29 mouse cellular contexts compared by ENCODE assay signal in the genomic region with DNA sequence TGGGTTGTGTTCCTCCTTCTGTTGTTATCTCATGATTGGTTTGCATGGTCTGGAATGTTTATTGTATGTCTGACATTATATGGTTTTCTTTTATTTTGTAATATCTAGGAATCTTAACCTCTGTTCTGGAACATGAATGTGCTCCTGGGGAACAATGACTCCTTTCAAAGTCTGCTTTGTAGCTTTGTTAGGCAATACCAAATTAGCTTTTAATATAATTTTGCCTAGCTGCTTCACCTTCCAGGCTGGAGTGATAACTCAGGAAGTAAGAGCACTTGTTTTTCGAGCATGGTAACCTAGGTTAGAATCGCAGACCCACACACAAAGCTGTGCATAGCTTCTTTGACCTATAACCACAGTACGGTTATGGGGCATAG.
DNase-seq lines count a peak whose midpoint lies in the region; ATAC-seq lines count a peak whose summit lies in the region.
"Had no signal": no experiment of that assay in that cellular context is flagged by ENCODE, and none has a peak within 500 bp of the region (broad histone marks: within the 10 kb centered on the region; RNA-seq: fewer than 3 reads in every experiment).

No protein-coding gene starts in this region.

- H3K36me3 ChIP-seq in kidney, embryonic 14.5 days (ENCODE audit: control insufficient read depth, insufficient read depth, low read length), result no peaks in the 10 kb centered on the region
- H3K36me3 ChIP-seq in lung, embryonic 16.5 days (ENCODE audit: control insufficient read depth, insufficient read depth, low read length), result no peaks in the 10 kb centered on the region
- no peaks in the 10 kb centered on the region for H3K36me3 ChIP-seq in heart, embryonic 10.5 days
- H3K36me3 ChIP-seq: embryonic facial prominence, embryonic 12.5 days; embryonic facial prominence, embryonic 15.5 days; forebrain, embryonic 10.5 days; heart, embryonic 12.5 days; heart, embryonic 15.5 days had no signal

- H3K4me3 ChIP-seq in kidney, embryonic 14.5 days (ENCODE audit: low read length), result no peak overlapping the region
- no peak overlapping the region for H3K4me3 ChIP-seq in lung, embryonic 16.5 days (ENCODE audit: low read length)
- H3K4me3 ChIP-seq in heart, embryonic 10.5 days, result no peak overlapping the region
- H3K4me3 ChIP-seq: embryonic facial prominence, embryonic 12.5 days; embryonic facial prominence, embryonic 15.5 days; erythroblast, embryonic 14.5 days; forebrain, embryonic 10.5 days; forebrain, embryonic 13.5 days; heart, embryonic 12.5 days; heart, embryonic 15.5 days had no signal

- 0 out of 2 replicates have a peak, but pooled peaks cover 4% of the 10 kb centered on the region for H3K4me1 ChIP-seq in kidney, embryonic 14.5 days (ENCODE audit: control insufficient read depth, insufficient read depth, low read length)
- peaks cover 17% of the 10 kb centered on the region; the same call in 1 of the 2 replicates for H3K4me1 ChIP-seq in lung, embryonic 16.5 days (replicated peaks; ENCODE audit: control insufficient read depth, insufficient read depth, low read length)
- 0 out of 2 replicates have a peak, but pooled peaks cover 3% of the 10 kb centered on the region for H3K4me1 ChIP-seq in heart, embryonic 10.5 days
- H3K4me1 ChIP-seq: forebrain, embryonic 10.5 days; forebrain, embryonic 13.5 days; heart, embryonic 15.5 days had no signal

- DNase-seq in kidney, postnatal 25 days, result no peak
- DNase-seq in lung, postnatal 4 days, result no peak
- DNase-seq in fat pad, adult 2 months (ENCODE audit: extremely low read depth, low read depth, low spot score), result peak; percentile 52
- DNase-seq in heart, embryonic 10.5 days (ENCODE audit: low spot score), result no peak
- DNase-seq: adrenal gland, adult 2 months; adrenal gland, postnatal 14 days; cerebellum, adult 11 months; cerebellum, adult 2 months; cerebellum, adult 9-11 months; cerebellum, postnatal 25 days; gastrocnemius, postnatal 10 days; gastrocnemius, postnatal 36 days; heart, adult 11 months; heart, postnatal 10 days; heart, postnatal 4 days had no signal

- no peak overlapping the region for H3K9ac ChIP-seq in kidney, embryonic 14.5 days (ENCODE audit: low read depth, low read length)
- no peak overlapping the region for H3K9ac ChIP-seq in lung, embryonic 16.5 days (ENCODE audit: low read length)
- H3K9ac ChIP-seq: embryonic facial prominence, embryonic 12.5 days; embryonic facial prominence, embryonic 15.5 days; forebrain, embryonic 13.5 days; heart, embryonic 12.5 days; heart, embryonic 15.5 days; hindbrain, embryonic 14.5 days had no signal

- H3K27ac ChIP-seq in kidney, embryonic 14.5 days (ENCODE audit: low read depth, low read length), result no peak overlapping the region
- peak overlapping the region; percentile 63 for H3K27ac ChIP-seq in lung, embryonic 16.5 days (ENCODE audit: low read length)
- H3K27ac ChIP-seq in heart, embryonic 10.5 days, result no peak overlapping the region
- H3K27ac ChIP-seq: embryonic facial prominence, embryonic 12.5 days; embryonic facial prominence, embryonic 15.5 days; forebrain, embryonic 10.5 days; forebrain, embryonic 13.5 days; heart, embryonic 15.5 days; hindbrain, embryonic 14.5 days; hindbrain, postnatal 0 days had no signal

- WGBS in kidney, embryonic 14.5 days, result 66% methylated on average over 3 of the region's 3 CpGs
- WGBS in lung, embryonic 16.5 days, result 55% methylated on average over 3 of the region's 3 CpGs
- 86% methylated on average over 3 of the region's 3 CpGs for WGBS in heart, embryonic 10.5 days

- ATAC-seq in kidney, embryonic 14.5 days (ENCODE audit: low FRiP score, low TSS enrichment), result 0 out of 2 replicates have a peak, but pooled peaks have one; percentile 20
- ATAC-seq in lung, embryonic 16.5 days (ENCODE audit: low read depth), result no peak
- ATAC-seq: forebrain, embryonic 13.5 days; forebrain, embryonic 16.5 days; hindbrain, postnatal 0 days; inflammation-experienced regulatory T-cells, adult 6 months; Patski had no signal

- H3K27me3 ChIP-seq in kidney, embryonic 14.5 days (ENCODE audit: control insufficient read depth, insufficient read depth, low read length), result no peaks in the 10 kb centered on the region
- H3K27me3 ChIP-seq in lung, embryonic 16.5 days (ENCODE audit: control insufficient read depth, insufficient read depth, low read depth, low read length), result no peaks in the 10 kb centered on the region
- H3K27me3 ChIP-seq in heart, embryonic 10.5 days (ENCODE audit: insufficient read depth, poor library complexity, severe bottlenecking), result no peaks in the 10 kb centered on the region
- H3K27me3 ChIP-seq: embryonic facial prominence, embryonic 12.5 days; embryonic facial prominence, embryonic 15.5 days; forebrain, embryonic 13.5 days; heart, embryonic 12.5 days; heart, embryonic 15.5 days; Patski had no signal

- H3K4me2 ChIP-seq in kidney, embryonic 14.5 days (replicated peaks; ENCODE audit: low read depth, low read length), result no peak overlapping the region
- H3K4me2 ChIP-seq in lung, embryonic 16.5 days (ENCODE audit: low read depth, low read length), result no peak overlapping the region
- H3K4me2 ChIP-seq: embryonic facial prominence, embryonic 12.5 days; embryonic facial prominence, embryonic 15.5 days; forebrain, embryonic 13.5 days; heart, embryonic 12.5 days; heart, embryonic 15.5 days; hindbrain, embryonic 14.5 days had no signal

- H3K9me3 ChIP-seq in kidney, embryonic 14.5 days (ENCODE audit: control insufficient read depth, low read length), result no peaks in the 10 kb centered on the region
- no peaks in the 10 kb centered on the region for H3K9me3 ChIP-seq in lung, embryonic 16.5 days (ENCODE audit: control insufficient read depth, low read length)
- no peaks in the 10 kb centered on the region for H3K9me3 ChIP-seq in heart, embryonic 10.5 days
- H3K9me3 ChIP-seq: embryonic facial prominence, embryonic 12.5 days; embryonic facial prominence, embryonic 15.5 days; forebrain, embryonic 10.5 days; forebrain, embryonic 13.5 days; heart, embryonic 12.5 days; heart, embryonic 15.5 days had no signal
